Mouse (Mus musculus) layer of hippocampus, adult 9-11 months (tissue): Measurements from ENCODE around the gene Gm14744.
"Not testable (repeated sequence)": the region's sequence is repeated elsewhere in the genome, so short reads cannot be mapped to it uniquely, and the experiment has no call there.

Experiments used
- DNase-seq: peaks from one replicate; pipeline ENCODE4 v3.0.0; 2022

Gene Gm14744

GRCm38 (mm10) chrX:77864458-77864857 is at the start of gene Gm14744:
Gm14744 (plus strand) TSS chrX:77864758.
- not testable (repeated sequence) for DNase-seq

- DNase-seq = no peak
These were observed 11.0 kb upstream of the Gm14744 start, which contains the start of gene Pbsn for GRCm38 (mm10) chrX:77853523-77853922. Pbsn (minus strand) TSS chrX:77853623.

- DNase-seq = not testable (repeated sequence)
These were observed 15.5 kb downstream of the Gm14744 start for GRCm38 (mm10) chrX:77880033-77880432.
